14 mouse cellular contexts compared by ENCODE assay signal in genomic region chr10:26034931-26035330, GRCm38 (mm10). TPM values are rescaled to one million over a fixed set of nuclear protein-coding genes. Genes with fewer than 3 reads are reported as not detected.
DNase-seq lines count a peak whose midpoint lies in the region; ATAC-seq and TF ChIP-seq lines count a peak whose summit lies in the region.
"Had no signal": no experiment of that assay in that cellular context is flagged by ENCODE, and none has a peak within 500 bp of the region (broad histone marks: within the 10 kb centered on the region; RNA-seq: fewer than 3 reads in every experiment).

No protein-coding gene starts in this region.

- 81% methylated on average over 5 of the region's 5 CpGs for WGBS in thymus, adult 2 months

- no peak overlapping the region for H3K4me3 ChIP-seq in thymus, adult 2 months (ENCODE audit: control insufficient read depth, insufficient read depth, low read length)
- H3K4me3 ChIP-seq: gastrocnemius, adult 2 months; kidney, embryonic 15.5 days had no signal

- H3K27me3 ChIP-seq in thymus, adult 2 months (ENCODE audit: control insufficient read depth, insufficient read depth, low read length): no peaks in the 10 kb centered on the region
- H3K27me3 ChIP-seq: kidney, embryonic 15.5 days had no signal

- TF ChIP-seq CTCF in thymus, adult 2 months (IDR thresholded peaks at IDR 0.05; ENCODE audit: borderline replicate concordance, control insufficient read depth, extremely low read depth, insufficient read depth, low read length, poor library complexity): no peak

- peak; percentile 2 for DNase-seq in lung, postnatal 10 days
- no peak for DNase-seq in lung, adult 18-20 months
- DNase-seq in frontal cortex, postnatal 36 days (ENCODE audit: low spot score in 2 of 2): peak; percentile 88
- DNase-seq in left cerebral cortex, adult 18-20 months (ENCODE audit: low spot score in 2 of 2): peak; percentile 80 to 91
- peak; percentile 81 for DNase-seq in right cerebral cortex, postnatal 36 days (ENCODE audit: low spot score in 2 of 2)
- DNase-seq in adrenal gland, adult 18-20 months (ENCODE audit: low spot score in 2 of 2): no peak
- DNase-seq in thymus, adult 2 months: no peak
- DNase-seq: adrenal gland, postnatal 10 days; gastrocnemius, adult 2 months had no signal

- TF ChIP-seq POLR2A in thymus, adult 2 months (IDR thresholded peaks at IDR 0.05; ENCODE audit: control insufficient read depth, extremely low read depth, insufficient read depth, low read length, poor library complexity): no peak

- no peaks in the 10 kb centered on the region for H3K36me3 ChIP-seq in thymus, adult 2 months (ENCODE audit: control insufficient read depth, insufficient read depth, low read length)
- H3K36me3 ChIP-seq: G1E; kidney, embryonic 15.5 days had no signal

- H3K27ac ChIP-seq in thymus, adult 2 months (ENCODE audit: control insufficient read depth, insufficient read depth, low read length): no peak overlapping the region
- H3K27ac ChIP-seq: gastrocnemius, adult 2 months; kidney, embryonic 15.5 days had no signal

- no peak for ATAC-seq in erythroblast, adult 5-6 weeks (replicated peaks; ENCODE audit: low FRiP score, poor library complexity, severe bottlenecking)

- no peaks in the 10 kb centered on the region for H3K4me1 ChIP-seq in thymus, adult 2 months (replicated peaks; ENCODE audit: control insufficient read depth, insufficient read depth, low read length)
- H3K4me1 ChIP-seq: kidney, embryonic 15.5 days had no signal

RNA-seq across cellular contexts. Expression of gene Gm9767, which starts 43.1 kb away (rescaled TPM):
- 1 to 10 TPM in 1 of 2 experiments, under 1 TPM in 1; 0.60 to 1.3 TPM for total RNA-seq in left cerebral cortex, adult 18-20 months (2021)
- total RNA-seq in erythroblast, adult 5-6 weeks (2015; ENCODE audit: low replicate concordance): not detected in 2 replicates
- total RNA-seq in erythroblast, adult 5-6 weeks (2017; ENCODE audit: low replicate concordance): not detected in 2 replicates
- 1 to 10 TPM in 1 of 2 experiments, under 1 TPM in 1; 0.93 to 1.6 TPM for total RNA-seq in adrenal gland, adult 18-20 months (2021)
- 0.08 TPM in 1 of 2 replicates, not detected in the other for polyA plus RNA-seq in thymus, adult 2 months (2012; rRNA removed)
- total RNA-seq: adrenal gland, postnatal 10 days; G1E; gastrocnemius, adult 2 months; heart, postnatal 14 days had no signal
- polyA plus RNA-seq: G1E; kidney, embryonic 15.5 days; liver, embryonic 16.5 days had no signal

RNA-seq across cellular contexts. Expression of gene Tmem200a, which starts 43.9 kb away (rescaled TPM):
- 10 to 100 TPM; 17.4 to 23.3 TPM for total RNA-seq in left cerebral cortex, adult 18-20 months (2021)
- not detected in 2 replicates for total RNA-seq in erythroblast, adult 5-6 weeks (2015; ENCODE audit: low replicate concordance)
- 0.42 TPM in 1 of 2 replicates, not detected in the other for total RNA-seq in erythroblast, adult 5-6 weeks (2017; ENCODE audit: low replicate concordance)
- total RNA-seq in adrenal gland, adult 18-20 months (2021): 10 to 100 TPM; 38.1 to 49.9 TPM
- polyA plus RNA-seq in thymus, adult 2 months (2012; rRNA removed): 0.10 and 0.11 TPM in 2 replicates
- polyA plus RNA-seq: G1E had no signal

Comparison
In these comparisons a context has a peak if more than half of its experiments do, and no peak if none do; other contexts are left out.
1. DNase-seq: peak in lung, postnatal 10 days (single experiment), frontal cortex, postnatal 36 days (2 of 2), left cerebral cortex, adult 18-20 months (2 of 2) and right cerebral cortex, postnatal 36 days (2 of 2); none in lung, adult 18-20 months (0 of 2), adrenal gland, adult 18-20 months (0 of 2) and thymus, adult 2 months (single experiment).
2. RNA of gene Tmem200a, which starts 43.9 kb away (total RNA-seq): 38.1 to 49.9 TPM in adrenal gland, adult 18-20 months and 17.4 to 23.3 TPM in left cerebral cortex, adult 18-20 months; 0.42 TPM in erythroblast, adult 5-6 weeks; every median in the first group is over 10 times any median in the second.